Mouse (Mus musculus) forebrain, embryonic 11.5 days (tissue): Measurements from ENCODE around the gene 6030468B19Rik. TPM values are rescaled to one million over a fixed set of nuclear protein-coding genes. Genes with fewer than 3 reads are reported as not detected.
A peak's percentile ranks its signal among the peaks of the same experiment; 100 is the strongest.

ENCODE experiments used
- ATAC-seq: fragments of 200-750 bp; cut with Nextera tagmentation; replicated peaks from 2 replicates; pipeline ENCODE4 v1.8.0; 2017; ENCODE audit warnings: moderate TSS enrichment; ENCODE audit not compliant: low FRiP score
- DNase-seq: peaks from one replicate; pipeline ENCODE4 v3.0.0-alpha.2; 2017; ENCODE audit warnings: low spot score
- H3K27ac ChIP-seq: fragments of 300-500 bp; sonication (generic); 2 replicates; pipeline ENCODE4 v1.5.1; 2014; ENCODE audit warnings: low read depth, low read length
- H3K27me3 ChIP-seq: fragments of 300-500 bp; sonication (generic); 2 replicates; pipeline ENCODE4 v1.6.1; 2014; ENCODE audit warnings: mild to moderate bottlenecking, low read length, mixed read lengths; ENCODE audit not compliant: control insufficient read depth, insufficient read depth
- H3K36me3 ChIP-seq: fragments of 300-500 bp; sonication (generic); 2 replicates; pipeline ENCODE4 v1.6.1; 2014; ENCODE audit warnings: mild to moderate bottlenecking, low read length, moderate library complexity, mixed read lengths; ENCODE audit not compliant: control insufficient read depth, insufficient read depth
- H3K4me1 ChIP-seq: fragments of 300-500 bp; sonication (generic); replicated peaks from 2 replicates; pipeline ENCODE4 v1.6.1; 2014; ENCODE audit warnings: low read length, mixed read lengths; ENCODE audit not compliant: control insufficient read depth, insufficient read depth
- H3K4me2 ChIP-seq: fragments of 300-500 bp; sonication (generic); 2 replicates; pipeline ENCODE4 v1.6.1; 2014; ENCODE audit warnings: low read depth, mild to moderate bottlenecking, low read length, moderate library complexity, mixed read lengths; ENCODE audit not compliant: severe bottlenecking
- H3K4me3 ChIP-seq: fragments of 300-500 bp; sonication (generic); 2 replicates; pipeline ENCODE4 v1.5.1; 2014; ENCODE audit warnings: low read depth, low read length
- H3K9ac ChIP-seq: fragments of 300-500 bp; sonication (generic); 2 replicates; pipeline ENCODE4 v1.6.1; 2014; ENCODE audit warnings: low read length
- H3K9me3 ChIP-seq: fragments of 300-500 bp; sonication (generic); 2 replicates; pipeline ENCODE4 v1.6.1; 2016; ENCODE audit warnings: low read length, mixed read lengths; ENCODE audit not compliant: control insufficient read depth
- WGBS: fragments of 180-500 bp; shearing (Covaris S2); extraction: QIAGEN DNeasy Blood & Tissue Kit; methylation state at CpG from one replicate; pipeline ENCODE4 v1.1.7; 2014; 5-methylcytosine and 5-hydroxymethylcytosine counted together
- polyA plus RNA-seq: library from polyadenylated mRNA; unstranded; fragments of >200 nt; fragmentation: Nextera tagmentation; extraction: Ambion mirVana; gene quantifications from 2 replicates; pipeline ENCODE4 v1.2.1, GENCODE M21; 2014

The 6030468B19Rik gene
- polyA plus RNA-seq, 1 experiment from 2014 or later = 1.5 TPM

DNA sequence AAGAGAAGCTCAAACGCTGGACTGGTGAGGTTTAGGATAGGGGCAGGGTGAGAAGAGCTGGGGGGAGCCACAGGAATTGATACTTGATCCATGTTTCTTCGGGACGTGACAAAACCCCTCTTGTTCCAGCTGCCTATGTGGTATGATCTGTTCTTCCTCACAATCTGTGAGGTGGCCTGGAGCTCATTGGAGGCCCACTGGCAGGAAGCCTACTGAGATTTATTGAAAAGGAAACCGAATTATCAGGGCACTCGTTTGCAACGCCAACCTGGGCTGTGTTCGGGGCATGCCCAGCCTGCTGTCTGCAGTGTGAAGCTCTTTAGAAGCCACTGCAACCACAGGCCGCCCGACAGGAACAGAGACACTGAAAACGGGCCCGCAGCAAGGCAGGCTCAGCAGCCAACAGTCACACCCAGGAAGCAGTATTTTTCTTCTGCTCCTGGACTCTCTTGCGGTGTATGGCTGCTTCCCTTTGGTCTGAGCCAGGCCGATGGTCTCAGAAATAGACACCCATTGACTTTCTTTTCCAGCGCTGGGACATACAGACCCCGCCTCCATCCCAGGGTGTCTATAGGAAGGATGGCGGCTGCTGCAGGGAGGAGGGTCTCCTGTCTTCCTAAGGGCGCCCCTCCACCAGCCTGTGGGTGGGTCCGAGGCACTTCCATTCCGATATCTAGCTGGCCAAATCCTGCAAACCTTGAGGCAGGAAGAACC, 51.0 kb downstream of the 6030468B19Rik start:
- Histone ChIP-seq H3K27ac (peak overlapping the region; percentile 92), H3K4me3 (peak overlapping the region; percentile 76), H3K27me3 (no peaks in the 10 kb centered on the region), H3K4me2 (peak overlapping the region; percentile 59), H3K9ac (peak overlapping the region; percentile 78), H3K9me3 (no peaks in the 10 kb centered on the region), H3K4me1 (peaks cover 5% of the 10 kb centered on the region), H3K36me3 (peaks cover 10% of the 10 kb centered on the region; the same call in 1 of the 2 replicates)
- WGBS = 13% methylated on average over 19 of the region's 19 CpGs
- peak; percentile 71 for DNase-seq
- peak; percentile 77 for ATAC-seq

DNA sequence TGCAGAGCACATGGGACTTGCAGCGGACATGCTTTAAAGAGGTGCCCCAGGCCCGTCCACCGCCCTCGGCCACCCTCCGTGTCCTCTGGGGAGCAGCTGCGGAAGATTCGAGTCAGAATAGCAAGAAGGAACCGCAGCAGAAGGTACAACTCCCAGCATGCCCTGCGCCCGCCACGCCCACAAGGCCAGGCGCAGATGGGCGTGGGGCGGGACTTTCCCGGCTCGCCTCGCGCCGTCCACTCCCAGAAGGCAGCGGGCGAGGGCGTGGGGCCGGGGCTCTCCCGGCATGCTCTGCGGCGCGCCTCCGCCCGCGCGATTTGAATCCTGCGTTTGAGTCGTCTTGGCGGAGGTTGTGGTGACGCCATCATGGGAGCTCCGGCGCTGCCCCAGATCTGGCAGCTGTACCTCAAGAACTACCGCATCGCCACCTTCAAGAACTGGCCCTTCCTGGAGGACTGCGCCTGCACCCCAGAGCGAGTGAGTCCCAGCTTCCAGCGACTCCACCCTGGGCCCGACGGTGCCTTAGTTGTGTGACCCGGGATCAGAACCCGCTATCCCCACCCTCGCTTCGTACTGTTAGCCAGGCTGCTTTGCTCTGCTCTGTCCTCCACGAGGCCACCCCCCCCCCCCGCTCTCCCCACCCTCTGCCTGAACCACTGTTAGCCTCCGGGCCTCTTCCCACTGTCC, 51.7 kb downstream of the 6030468B19Rik start, which contains the start of gene Birc5:
Birc5 (plus strand) TSS at position 267 of the 687 bp plus-strand sequence.
- under 1% methylated on average over 51 of the region's 51 CpGs for WGBS
- Histone ChIP-seq H3K9ac (peak within 1 kb of the TSS; percentile 82), H3K9me3 (no peaks in the 10 kb centered on the region), H3K36me3 (peaks cover 10% of the 10 kb centered on the region; the same call in 1 of the 2 replicates), H3K27me3 (no peaks in the 10 kb centered on the region), H3K4me2 (peak within 1 kb of the TSS; percentile 59), H3K27ac (peak within 1 kb of the TSS; percentile 92), H3K4me1 (peaks cover 5% of the 10 kb centered on the region), H3K4me3 (peak within 1 kb of the TSS; percentile 76)
- DNase-seq (peak; percentile 99), ATAC-seq (peak; percentile 93)

GRCm38 (mm10) chr11:117852875-117853274, 55.4 kb downstream of the 6030468B19Rik start:
- ATAC-seq = no peak
- WGBS = 88% methylated on average over 3 of the region's 3 CpGs

GRCm38 (mm10) chr11:117854241-117854640, 56.8 kb downstream of the 6030468B19Rik start:
- no peak overlapping the region for H3K4me2 ChIP-seq
- no peak overlapping the region for H3K4me3 ChIP-seq
- H3K27me3 ChIP-seq = peaks cover under 1% of the 10 kb centered on the region; the same call in 1 of the 2 replicates
- DNase-seq = no peak
- peaks cover 29% of the 10 kb centered on the region for H3K36me3 ChIP-seq
- no peak overlapping the region for H3K27ac ChIP-seq
- 93% methylated on average over 9 of the region's 9 CpGs for WGBS
- ATAC-seq = no peak
- peaks cover 5% of the 10 kb centered on the region for H3K4me1 ChIP-seq
- no peak overlapping the region for H3K9ac ChIP-seq
- H3K9me3 ChIP-seq = no peaks in the 10 kb centered on the region

More at GRCm38 (mm10) chr11:117852875-117853274, 55.4 kb downstream of the 6030468B19Rik start:
- Histone ChIP-seq H3K36me3 (peaks cover 29% of the 10 kb centered on the region), H3K4me3 (no peak overlapping the region), H3K9ac (no peak overlapping the region), H3K4me2 (no peak overlapping the region), H3K9me3 (no peaks in the 10 kb centered on the region), H3K27ac (no peak overlapping the region), H3K4me1 (peaks cover 5% of the 10 kb centered on the region), H3K27me3 (no peaks in the 10 kb centered on the region)
- DNase-seq = no peak

- 95% methylated on average over 5 of the region's 5 CpGs for WGBS
- peaks cover 9% of the 10 kb centered on the region for H3K27me3 ChIP-seq
- H3K36me3 ChIP-seq = peaks cover 29% of the 10 kb centered on the region
- H3K9me3 ChIP-seq = no peaks in the 10 kb centered on the region
- ATAC-seq = no peak
- H3K27ac ChIP-seq = no peak overlapping the region
- H3K4me3 ChIP-seq = no peak overlapping the region
- peaks cover 4% of the 10 kb centered on the region for H3K4me1 ChIP-seq
- no peak for DNase-seq
- H3K4me2 ChIP-seq = no peak overlapping the region
- H3K9ac ChIP-seq = no peak overlapping the region
Measured at GRCm38 (mm10) chr11:117855360-117855759, 57.9 kb downstream of the 6030468B19Rik start.

- Histone ChIP-seq H3K27ac (no peak overlapping the region), H3K4me2 (no peak overlapping the region), H3K4me3 (no peak overlapping the region), H3K36me3 (peaks cover 29% of the 10 kb centered on the region), H3K4me1 (0 out of 2 replicates have a peak, but pooled peaks cover 1% of the 10 kb centered on the region), H3K27me3 (peaks cover 14% of the 10 kb centered on the region), H3K9ac (no peak overlapping the region), H3K9me3 (no peaks in the 10 kb centered on the region)
- DNase-seq (no peak), ATAC-seq (no peak)
- WGBS = 74% methylated on average over 1 of the region's 1 CpGs
Measured at GRCm38 (mm10) chr11:117855975-117856374, 58.5 kb downstream of the 6030468B19Rik start.

Other genes with a start within 250 kb of the 6030468B19Rik start
- 18.5 and 18.8 TPM in 2 replicates for gene Tnrc6c, start 143.4 kb upstream of the 6030468B19Rik start, polyA plus RNA-seq
- 2.0 and 2.4 TPM in 2 replicates for gene Tmc8, start 15.6 kb upstream of the 6030468B19Rik start, polyA plus RNA-seq
- gene Tmc6, start 15.5 kb upstream of the 6030468B19Rik start, polyA plus RNA-seq = 5.9 and 10.0 TPM in 2 replicates
- 0.55 and 0.87 TPM in 2 replicates for gene Gm20708, start 12.0 kb downstream of the 6030468B19Rik start, polyA plus RNA-seq
- 32.7 and 36.6 TPM in 2 replicates for gene Syngr2, start 12.0 kb downstream of the 6030468B19Rik start, polyA plus RNA-seq
- gene Afmid, start 28.3 kb downstream of the 6030468B19Rik start, polyA plus RNA-seq = 6.0 and 6.8 TPM in 2 replicates
- 118 and 124 TPM in 2 replicates for gene Tk1, start 28.4 kb downstream of the 6030468B19Rik start, polyA plus RNA-seq
- gene Birc5, start 51.6 kb downstream of the 6030468B19Rik start, polyA plus RNA-seq = 355 and 365 TPM in 2 replicates
- not detected in 2 replicates for gene Tmem235, start 63.1 kb downstream of the 6030468B19Rik start, polyA plus RNA-seq
- gene Tha1, start 75.8 kb downstream of the 6030468B19Rik start, polyA plus RNA-seq = 3.2 and 4.0 TPM in 2 replicates
- 5.4 and 5.9 TPM in 2 replicates for gene Socs3, start 172.4 kb downstream of the 6030468B19Rik start, polyA plus RNA-seq
- 43.4 and 45.7 TPM in 2 replicates for gene Pgs1, start 188.6 kb downstream of the 6030468B19Rik start, polyA plus RNA-seq